Mouse (Mus musculus): ENCODE data around the gene Clk1. TPM values are rescaled to one million over a fixed set of nuclear protein-coding genes. Genes with fewer than 3 reads are reported as not detected.
"Not testable (repeated sequence)": the region's sequence is repeated elsewhere in the genome, so short reads cannot be mapped to it uniquely, and the experiment has no call there.

Gene Clk1
- polyA plus RNA-seq, 1 experiment from 2014 or later, result 121 TPM

DNA sequence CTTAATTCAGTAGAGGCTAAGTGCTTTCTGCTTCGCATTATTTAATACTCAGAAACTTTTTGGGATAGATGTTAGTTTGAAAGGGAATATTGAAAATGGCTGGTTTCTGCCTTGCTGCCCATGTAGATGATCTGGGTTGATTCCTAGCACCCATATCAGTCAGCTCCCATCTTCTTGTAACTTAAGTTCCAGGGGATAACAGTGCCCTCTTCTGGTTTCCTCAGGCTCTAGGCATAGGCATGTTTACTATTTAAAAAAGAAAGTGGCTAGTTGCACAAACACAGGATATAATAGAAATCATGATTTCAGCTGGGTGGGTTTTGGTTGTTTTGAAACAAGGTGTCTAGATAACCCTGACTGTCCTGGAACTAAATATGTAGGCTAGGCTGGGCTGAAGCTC lies 27.7 kb downstream of the Clk1 start:
- Histone ChIP-seq H3K27me3 (ENCODE audit: insufficient read depth, poor library complexity, severe bottlenecking) (no peaks in the 10 kb centered on the region), H3K36me3 (peaks cover 67% of the 10 kb centered on the region), H3K27ac (no peak overlapping the region), H3K9me3 (no peaks in the 10 kb centered on the region), H3K4me3 (no peak overlapping the region), H3K4me1 (replicated peaks) (peaks cover 21% of the 10 kb centered on the region)
- 98% methylated on average over 1 of the region's 1 CpGs for WGBS
- no peak for DNase-seq (ENCODE audit: low spot score)

DNA sequence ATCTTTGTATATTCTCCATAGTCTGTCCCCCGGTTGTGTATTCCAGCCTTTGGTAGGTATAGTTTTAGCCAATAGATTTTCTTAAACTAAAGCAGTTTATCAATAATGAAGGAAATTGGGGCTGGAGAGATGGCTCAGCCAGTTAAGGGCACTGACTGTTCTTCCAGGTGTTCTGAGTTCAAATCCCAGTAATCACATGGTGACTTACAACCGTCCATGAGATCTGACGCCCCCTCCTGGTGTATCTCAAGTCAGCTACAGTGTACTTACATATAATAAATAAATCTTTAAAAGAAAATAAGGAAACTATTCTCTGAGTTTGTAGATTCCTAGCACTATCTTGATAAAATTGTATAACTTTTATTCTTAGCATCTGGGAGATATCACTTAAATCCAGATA lies 28.5 kb downstream of the Clk1 start:
- H3K36me3 ChIP-seq, result peaks cover 58% of the 10 kb centered on the region
- H3K4me1 ChIP-seq (replicated peaks), result peaks cover 22% of the 10 kb centered on the region
- no peak overlapping the region for H3K4me3 ChIP-seq
- H3K9me3 ChIP-seq, result no peaks in the 10 kb centered on the region
- H3K27ac ChIP-seq, result no peak overlapping the region
- 89% methylated on average over 3 of the region's 3 CpGs for WGBS
- no peaks in the 10 kb centered on the region for H3K27me3 ChIP-seq (ENCODE audit: insufficient read depth, poor library complexity, severe bottlenecking)
- no peak for DNase-seq (ENCODE audit: low spot score)

DNA sequence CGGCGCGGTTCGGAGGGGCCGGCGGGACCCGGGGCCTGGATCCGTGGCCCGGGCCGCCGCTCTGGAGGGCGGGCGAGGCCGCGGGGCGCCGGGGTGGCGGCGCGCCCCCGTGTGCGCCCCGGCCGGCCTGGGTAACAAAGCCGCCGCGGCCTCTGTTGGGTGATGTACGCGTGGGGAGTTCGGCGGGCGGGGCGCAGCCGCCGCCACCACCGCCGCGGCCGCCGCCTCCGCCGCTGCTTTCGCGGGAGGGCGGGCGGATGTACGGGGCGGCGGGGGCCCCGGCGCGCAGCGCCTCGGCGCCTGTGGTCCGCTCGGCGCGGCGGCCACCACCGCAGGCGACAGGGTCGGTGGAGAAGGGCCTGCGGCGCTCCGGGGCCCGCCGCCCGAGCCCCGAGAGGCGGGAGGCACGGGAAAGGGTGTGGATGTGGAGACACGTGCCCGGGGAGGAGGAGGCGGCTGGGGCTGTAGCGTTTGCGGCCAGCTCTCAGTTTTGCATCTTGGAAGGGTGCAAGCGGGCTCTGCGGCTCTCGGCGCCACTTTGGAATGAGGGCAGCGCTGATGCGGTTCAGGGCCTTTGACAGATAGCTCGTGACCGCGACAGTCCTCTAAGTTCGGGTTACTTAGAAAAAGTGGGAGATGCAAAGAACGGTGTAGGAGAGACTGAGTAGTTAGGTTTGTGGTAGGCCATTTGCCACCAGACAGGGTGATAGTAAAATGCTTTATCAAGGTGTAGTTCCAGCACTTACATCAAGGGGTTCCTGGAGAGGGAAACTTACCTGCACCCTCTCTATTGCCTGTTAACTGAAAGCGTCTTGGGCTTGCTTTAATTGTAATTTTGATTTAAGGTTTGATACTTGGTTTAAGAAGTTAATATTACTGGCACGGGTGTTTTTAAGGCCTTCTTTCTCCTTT lies 30.3 kb downstream of the Clk1 start:
- no peaks in the 10 kb centered on the region for H3K27me3 ChIP-seq (ENCODE audit: insufficient read depth, poor library complexity, severe bottlenecking)
- peak overlapping the region; percentile 93 for H3K4me3 ChIP-seq
- H3K4me1 ChIP-seq (replicated peaks), result peaks cover 22% of the 10 kb centered on the region
- peak overlapping the region; percentile 100 for H3K27ac ChIP-seq
- peaks cover 45% of the 10 kb centered on the region for H3K36me3 ChIP-seq
- DNase-seq (ENCODE audit: low spot score), result peak; percentile 53
- 2% methylated on average over 89 of the region's 90 CpGs for WGBS
- H3K9me3 ChIP-seq, result no peaks in the 10 kb centered on the region

DNA sequence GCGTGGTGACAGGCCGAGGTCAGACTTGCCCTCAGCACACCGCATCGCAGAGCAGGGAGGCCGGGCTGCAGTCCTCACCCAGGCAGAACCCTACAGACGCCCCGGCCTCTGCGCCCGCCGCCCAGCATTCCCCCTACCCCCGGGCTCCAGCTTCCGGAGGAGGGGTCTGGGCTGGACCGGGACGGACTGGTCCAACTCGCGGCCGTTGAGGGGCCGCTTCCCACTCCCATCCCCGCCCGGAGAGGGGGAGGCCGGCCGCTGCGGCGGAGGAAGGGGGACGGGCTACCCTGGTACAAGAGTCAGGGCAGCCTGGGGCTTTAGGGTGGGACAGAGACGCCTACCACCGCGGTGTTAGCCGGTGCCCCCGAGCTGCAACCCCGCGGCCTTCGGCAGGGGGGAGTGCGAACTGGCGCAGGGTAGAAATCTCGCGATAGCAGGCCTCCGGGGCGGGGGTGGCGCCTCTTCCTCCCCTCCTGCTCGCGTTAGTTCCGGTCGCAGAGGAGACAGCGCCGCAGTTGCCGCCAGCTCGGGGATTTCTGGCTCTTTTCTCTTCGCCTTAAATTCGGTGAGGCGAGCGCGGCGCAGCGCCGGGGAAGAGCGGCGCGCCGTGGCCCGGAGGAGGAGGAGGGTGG lies 31.1 kb downstream of the Clk1 start, which contains the start of gene Bzw1:
Bzw1 (plus strand) TSS at position 247 of the 632 bp plus-strand sequence.
- under 1% methylated on average over 56 of the region's 61 CpGs for WGBS
- Histone ChIP-seq H3K4me1 (replicated peaks) (peaks cover 22% of the 10 kb centered on the region), H3K27me3 (ENCODE audit: insufficient read depth, poor library complexity, severe bottlenecking) (no peaks in the 10 kb centered on the region), H3K27ac (peak within 1 kb of the TSS; percentile 100), H3K9me3 (no peaks in the 10 kb centered on the region), H3K36me3 (peaks cover 38% of the 10 kb centered on the region), H3K4me3 (peak within 1 kb of the TSS; percentile 93)
- DNase-seq (ENCODE audit: low spot score), result peak; percentile 94

DNA sequence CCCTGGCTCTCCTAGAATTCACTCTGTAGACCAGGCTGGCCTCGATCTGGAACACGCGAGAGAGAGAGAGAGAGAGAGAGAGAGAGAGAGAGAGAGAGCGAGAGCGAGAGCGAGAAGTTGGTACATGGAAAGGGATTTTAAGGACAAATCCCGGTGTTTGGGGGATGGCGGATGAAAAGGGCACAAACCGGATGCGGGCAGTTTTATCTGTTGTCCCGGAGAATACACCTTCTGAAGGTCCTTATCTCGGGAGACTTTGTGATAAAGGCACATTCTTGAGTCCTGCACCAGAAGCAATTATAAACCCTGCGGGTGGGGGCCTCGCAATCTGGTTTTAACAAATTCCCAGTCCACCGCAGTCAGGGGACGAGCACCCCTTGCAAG lies 31.6 kb downstream of the Clk1 start:
- H3K36me3 ChIP-seq, result peaks cover 33% of the 10 kb centered on the region
- H3K27me3 ChIP-seq (ENCODE audit: insufficient read depth, poor library complexity, severe bottlenecking), result no peaks in the 10 kb centered on the region
- WGBS, result 0% methylated on average over 16 of the region's 16 CpGs
- peak; percentile 61 for DNase-seq (ENCODE audit: low spot score)
- 0 out of 2 replicates have a peak, but pooled peaks cover under 1% of the 10 kb centered on the region for H3K9me3 ChIP-seq
- H3K4me3 ChIP-seq, result peak overlapping the region; percentile 93
- H3K27ac ChIP-seq, result peak overlapping the region; percentile 100
- peaks cover 22% of the 10 kb centered on the region for H3K4me1 ChIP-seq (replicated peaks)

DNA sequence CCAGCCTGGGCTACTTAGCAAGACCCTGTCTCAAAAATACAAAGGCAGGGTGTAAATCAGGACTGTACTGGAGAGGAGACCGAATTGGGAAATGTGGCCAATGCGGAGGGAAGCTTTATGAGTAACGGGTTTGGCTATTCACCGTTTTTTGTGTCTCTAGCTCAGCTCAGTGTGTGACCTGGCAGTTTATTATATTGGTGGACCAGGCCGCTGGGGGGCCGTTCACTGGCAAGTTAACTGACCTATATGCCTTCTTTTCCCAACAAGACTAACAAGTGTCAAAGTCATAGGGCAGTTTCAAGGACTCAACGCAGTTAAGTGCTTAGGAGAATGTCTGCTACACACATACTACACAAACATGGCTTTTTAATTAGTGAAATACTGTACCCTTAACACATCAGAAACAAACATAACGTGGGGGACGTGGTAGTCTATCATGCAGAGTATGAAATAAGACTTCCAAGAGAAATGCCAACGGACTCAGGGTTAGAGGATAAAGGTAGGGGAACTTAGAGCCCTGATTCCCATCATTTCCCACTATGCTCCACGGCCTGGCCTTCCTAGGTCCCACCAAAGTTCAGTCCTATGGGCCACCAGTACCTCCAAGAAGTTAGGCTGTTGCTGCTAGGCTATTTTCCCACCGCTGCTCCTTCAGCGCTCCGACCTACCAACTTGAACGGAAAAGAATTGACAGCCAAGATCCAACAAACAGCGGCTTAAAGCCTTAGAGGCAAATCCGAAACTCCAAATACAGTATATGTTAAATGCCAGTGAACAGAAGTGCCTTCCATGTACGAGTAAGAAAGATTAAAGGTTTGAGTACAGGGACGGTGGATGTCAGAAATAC lies 32.2 kb downstream of the Clk1 start:
- H3K27ac ChIP-seq, result peak overlapping the region; percentile 100
- H3K27me3 ChIP-seq (ENCODE audit: insufficient read depth, poor library complexity, severe bottlenecking), result no peaks in the 10 kb centered on the region
- H3K36me3 ChIP-seq, result peaks cover 32% of the 10 kb centered on the region
- peak overlapping the region; percentile 93 for H3K4me3 ChIP-seq
- peaks cover 22% of the 10 kb centered on the region for H3K4me1 ChIP-seq (replicated peaks)
- 44% methylated on average over 19 of the region's 19 CpGs for WGBS
- H3K9me3 ChIP-seq, result 0 out of 2 replicates have a peak, but pooled peaks cover 6% of the 10 kb centered on the region
- DNase-seq (ENCODE audit: low spot score), result peak; percentile 19

DNA sequence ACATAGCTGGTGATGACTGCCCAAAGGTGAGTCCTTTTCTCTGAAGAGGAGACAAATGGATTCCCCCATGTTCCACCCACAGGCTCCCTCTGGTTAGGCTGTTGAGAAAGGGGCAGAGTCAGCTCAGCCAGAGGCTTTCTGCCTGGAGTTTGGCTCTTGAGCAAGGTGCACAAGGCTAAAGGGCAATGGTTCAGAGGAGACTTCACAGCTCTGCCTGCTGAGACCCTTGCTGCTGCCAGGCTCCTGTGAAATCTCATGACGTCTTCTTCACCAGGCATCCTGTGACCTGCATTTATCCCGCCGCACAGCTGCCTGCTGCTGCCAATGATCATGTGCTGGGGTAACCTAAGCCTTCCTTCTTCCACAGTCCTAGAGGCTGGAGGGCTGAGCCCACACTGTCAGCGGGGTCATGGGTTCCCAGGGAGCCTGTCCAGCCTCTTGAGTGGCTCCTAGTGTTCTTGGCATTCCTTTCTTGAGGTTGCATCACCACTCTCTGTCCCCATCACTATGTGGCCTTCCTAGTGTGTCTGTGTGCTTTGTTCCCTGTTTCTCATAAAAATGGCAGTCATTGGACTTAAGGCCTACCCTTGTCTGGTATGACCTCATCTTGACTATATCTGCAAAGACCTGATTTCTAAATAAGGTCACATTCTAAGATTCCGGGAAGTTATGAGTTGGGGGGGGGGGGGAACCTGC lies 41.1 kb downstream of the Clk1 start:
- H3K9me3 ChIP-seq, result 0 out of 2 replicates have a peak, but pooled peaks cover 7% of the 10 kb centered on the region
- no peaks in the 10 kb centered on the region for H3K27me3 ChIP-seq (ENCODE audit: insufficient read depth, poor library complexity, severe bottlenecking)
- H3K4me3 ChIP-seq, result no peak overlapping the region
- H3K27ac ChIP-seq, result no peak overlapping the region
- H3K4me1 ChIP-seq (replicated peaks), result no peaks in the 10 kb centered on the region
- WGBS, result 78% methylated on average over 5 of the region's 5 CpGs
- DNase-seq (ENCODE audit: low spot score), result no peak
- H3K36me3 ChIP-seq, result peaks cover 8% of the 10 kb centered on the region; the same call in 1 of the 2 replicates

DNA sequence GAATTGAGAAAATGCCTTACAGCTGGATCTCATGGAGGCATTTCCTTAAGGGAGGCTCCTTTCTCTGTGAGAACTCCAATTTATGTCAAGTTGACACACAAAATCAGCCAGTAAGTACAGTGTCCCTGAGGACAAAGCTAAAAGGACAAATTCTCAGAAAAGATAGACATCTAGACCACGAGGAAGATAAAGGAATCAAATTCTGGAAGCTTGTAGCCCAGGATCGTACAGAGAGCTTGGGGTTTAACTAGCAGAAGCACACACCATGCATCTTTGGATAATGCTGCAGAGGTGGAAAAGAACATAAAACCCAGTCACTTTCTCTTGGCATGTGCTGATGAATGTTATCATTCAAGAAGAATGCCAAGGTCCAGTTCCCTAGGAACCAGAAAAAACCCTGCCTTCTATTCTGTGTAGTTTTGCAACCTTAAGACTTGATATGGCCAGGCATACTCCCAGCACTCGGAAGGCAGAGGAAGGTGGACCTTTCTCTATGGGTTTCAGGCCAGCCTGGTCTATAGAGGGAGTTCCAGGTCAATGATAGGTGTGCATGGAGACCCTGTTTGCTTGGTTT lies 48.2 kb downstream of the Clk1 start:
- H3K36me3 ChIP-seq, result no peaks in the 10 kb centered on the region
- H3K27me3 ChIP-seq (ENCODE audit: insufficient read depth, poor library complexity, severe bottlenecking), result no peaks in the 10 kb centered on the region
- no peak overlapping the region for H3K4me3 ChIP-seq
- no peak overlapping the region for H3K27ac ChIP-seq
- WGBS, result 83% methylated on average over 3 of the region's 3 CpGs
- no peak for DNase-seq (ENCODE audit: low spot score)
- H3K4me1 ChIP-seq (replicated peaks), result no peaks in the 10 kb centered on the region
- H3K9me3 ChIP-seq, result no peaks in the 10 kb centered on the region

DNA sequence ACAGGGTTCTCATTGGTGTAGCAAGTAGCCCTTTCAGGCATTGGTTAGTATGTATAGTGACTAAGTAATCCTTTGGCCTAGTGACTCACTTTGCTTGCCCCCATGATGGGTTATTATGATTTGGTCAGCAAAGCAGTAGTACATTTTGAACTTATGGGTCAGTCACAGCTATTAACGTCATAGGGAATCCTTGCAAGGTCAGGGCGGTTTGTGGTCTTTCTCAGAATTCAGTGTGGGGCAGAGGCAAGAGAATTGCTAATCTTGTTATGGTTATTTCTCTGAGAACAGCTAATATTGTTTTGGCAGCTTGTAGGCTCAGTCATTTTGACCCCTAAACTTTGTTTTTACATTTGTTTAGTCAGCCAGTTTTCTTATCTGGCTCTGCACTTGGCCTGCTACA lies 49.6 kb downstream of the Clk1 start:
- H3K27me3 ChIP-seq (ENCODE audit: insufficient read depth, poor library complexity, severe bottlenecking); H3K27ac ChIP-seq; DNase-seq (ENCODE audit: low spot score); H3K4me3 ChIP-seq; H3K4me1 ChIP-seq (replicated peaks); H3K9me3 ChIP-seq; H3K36me3 ChIP-seq: not testable (repeated sequence)
- 86% methylated on average over 2 of the region's 2 CpGs for WGBS

DNA sequence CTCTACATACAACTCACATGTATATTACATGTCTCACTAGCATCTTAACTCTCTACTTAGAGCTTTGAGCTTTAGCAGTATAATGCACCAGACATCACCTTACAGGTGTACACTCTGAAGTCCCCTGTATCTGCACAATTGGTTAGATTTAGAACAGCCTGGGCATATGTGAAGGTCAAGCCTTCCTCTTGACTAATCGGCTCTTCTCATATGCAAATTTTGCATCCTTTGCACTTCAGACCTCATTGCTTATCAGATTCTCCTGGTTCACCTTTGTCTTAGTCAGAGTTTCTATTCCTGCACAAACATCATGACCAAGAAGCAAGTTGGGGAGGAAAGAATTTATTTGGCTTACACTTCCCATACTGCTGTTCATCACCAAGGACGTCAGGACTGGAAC lies 54.1 kb downstream of the Clk1 start:
- WGBS, result 77% methylated on average over 2 of the region's 2 CpGs
- no peak overlapping the region for H3K4me3 ChIP-seq
- H3K27me3 ChIP-seq (ENCODE audit: insufficient read depth, poor library complexity, severe bottlenecking), result no peaks in the 10 kb centered on the region
- no peak for DNase-seq (ENCODE audit: low spot score)
- H3K4me1 ChIP-seq (replicated peaks), result no peaks in the 10 kb centered on the region
- no peak overlapping the region for H3K27ac ChIP-seq
- no peaks in the 10 kb centered on the region for H3K36me3 ChIP-seq
- H3K9me3 ChIP-seq, result no peaks in the 10 kb centered on the region

DNA sequence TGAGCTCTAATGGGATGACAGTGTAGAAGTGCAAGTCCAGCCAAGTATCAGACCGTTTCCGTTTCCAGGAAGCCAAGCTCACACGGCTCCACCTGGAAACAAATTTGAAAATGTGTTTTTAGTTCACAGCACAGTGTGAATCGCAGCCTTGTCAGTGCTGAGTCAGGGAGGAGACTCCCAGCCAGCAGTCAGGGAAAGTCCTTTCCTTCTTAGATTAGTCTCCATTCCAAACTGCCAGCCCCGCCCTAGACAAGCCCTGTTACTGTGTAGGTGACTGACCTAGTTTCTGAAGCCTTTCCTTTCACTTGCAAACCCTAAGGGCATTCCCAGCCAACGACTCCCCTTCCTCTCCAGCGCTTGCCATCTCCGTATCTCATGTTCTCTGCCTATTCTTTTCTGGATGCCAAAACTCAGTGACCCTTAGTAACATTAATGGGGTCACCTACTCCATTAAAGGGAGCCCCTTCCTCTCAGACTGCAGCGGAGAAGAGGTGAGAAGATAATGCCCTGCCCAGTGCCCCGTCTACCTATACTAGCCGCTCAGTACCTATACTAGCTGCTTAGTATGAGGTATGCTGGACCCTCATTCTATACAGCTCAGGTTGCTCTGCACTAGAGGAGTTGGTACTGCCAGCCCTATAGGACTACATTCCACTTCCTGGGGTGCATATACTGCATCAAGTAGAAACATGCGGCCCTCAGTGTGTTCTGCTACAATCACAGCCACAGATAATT lies 57.0 kb downstream of the Clk1 start:
- Histone ChIP-seq H3K4me3 (no peak overlapping the region), H3K36me3 (no peaks in the 10 kb centered on the region), H3K27me3 (ENCODE audit: insufficient read depth, poor library complexity, severe bottlenecking) (no peaks in the 10 kb centered on the region), H3K9me3 (peaks cover 5% of the 10 kb centered on the region; the same call in 1 of the 2 replicates), H3K4me1 (replicated peaks) (no peaks in the 10 kb centered on the region), H3K27ac (no peak overlapping the region)
- DNase-seq (ENCODE audit: low spot score), result no peak
- 87% methylated on average over 12 of the region's 12 CpGs for WGBS

Measured in hindbrain, embryonic 10.5 days (tissue).